Mouse (Mus musculus) embryonic facial prominence, embryonic 13.5 days (tissue): ENCODE measurements at regions not wholly inside any gene's neighbourhood (a gene's known extent, or its start where the extent isn't known, plus 50 kb on each side); places are given as distances from the start of the nearest gene placed in this dataset.

Experiments
- ATAC-seq: fragments of 200-750 bp; cut with Nextera tagmentation; 2 replicates; pipeline ENCODE4 v1.8.0; 2017; ENCODE audit warnings: low read depth; ENCODE audit not compliant: insufficient number of reproducible peaks, insufficient read depth, low FRiP score, low TSS enrichment
- H3K27ac ChIP-seq: fragments of 300-500 bp; sonication (generic); 2 replicates; pipeline ENCODE4 v1.5.1; 2015; ENCODE audit warnings: moderate library complexity, mild to moderate bottlenecking, inconsistent platforms
- H3K27me3 ChIP-seq: fragments of 300-500 bp; sonication (generic); 2 replicates; pipeline ENCODE4 v1.6.1; 2015; ENCODE audit warnings: mild to moderate bottlenecking, inconsistent platforms
- H3K36me3 ChIP-seq: fragments of 300-500 bp; sonication (generic); 2 replicates; pipeline ENCODE4 v1.6.1; 2015; ENCODE audit warnings: mild to moderate bottlenecking, inconsistent platforms
- H3K4me1 ChIP-seq: fragments of 300-500 bp; sonication (generic); 2 replicates; pipeline ENCODE4 v1.6.1; 2015; ENCODE audit warnings: inconsistent platforms
- H3K4me2 ChIP-seq: fragments of 300-500 bp; sonication (generic); 2 replicates; pipeline ENCODE4 v1.6.1; 2015; ENCODE audit warnings: moderate library complexity, mild to moderate bottlenecking, inconsistent platforms
- H3K4me3 ChIP-seq: fragments of 300-500 bp; sonication (generic); 2 replicates; pipeline ENCODE4 v1.5.1; 2015; ENCODE audit warnings: mild to moderate bottlenecking, inconsistent platforms
- H3K9ac ChIP-seq: fragments of 300-500 bp; sonication (generic); 2 replicates; pipeline ENCODE4 v1.6.1; 2015; ENCODE audit warnings: mild to moderate bottlenecking, inconsistent platforms
- H3K9me3 ChIP-seq: fragments of 300-500 bp; sonication (generic); 2 replicates; pipeline ENCODE4 v1.6.1; 2016; ENCODE audit warnings: inconsistent platforms
- WGBS: fragments of 180-500 bp; shearing (Covaris S2); methylation state at CpG from one replicate; pipeline ENCODE4 v1.1.7; 2015; ENCODE audit warnings: mixed read lengths; 5-methylcytosine and 5-hydroxymethylcytosine counted together

DNA sequence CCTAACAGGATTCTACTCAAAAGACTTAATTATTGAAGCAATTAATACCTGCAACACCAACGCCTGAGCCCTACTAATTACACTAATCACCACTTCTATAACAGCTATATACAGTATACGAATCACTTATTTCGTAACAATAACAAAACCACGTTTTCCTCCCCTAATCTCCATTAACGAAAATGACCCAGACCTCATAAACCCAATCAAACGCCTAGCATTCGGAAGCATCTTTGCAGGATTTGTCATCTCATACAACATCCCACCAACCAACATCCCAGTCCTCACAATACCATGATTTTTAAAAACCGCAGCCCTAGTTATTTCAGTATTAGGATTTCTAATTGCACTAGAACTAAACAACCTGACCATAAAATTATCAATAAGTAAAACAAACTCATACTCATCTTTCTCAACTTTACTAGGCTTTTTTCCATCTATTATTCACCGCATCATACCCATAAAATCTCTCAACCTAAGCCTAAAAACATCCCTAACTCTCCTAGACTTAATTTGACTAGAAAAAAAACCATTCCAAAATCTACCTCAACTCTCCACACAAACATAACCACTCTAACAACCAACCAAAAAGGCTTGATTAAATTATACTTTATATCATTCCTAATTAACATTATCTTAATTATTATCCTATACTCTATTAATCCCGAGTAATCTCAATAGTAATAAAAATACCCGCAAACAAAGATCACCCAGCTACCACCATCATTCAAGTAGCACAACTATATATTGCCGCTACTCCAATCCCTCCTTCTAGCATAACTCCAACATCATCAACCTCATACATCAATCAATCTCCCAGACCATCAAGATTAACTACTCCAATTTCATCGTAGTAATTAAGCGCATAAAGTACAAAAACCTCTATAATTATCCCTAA is 830.9 kb upstream of the Tyrp1 start:
- H3K27ac ChIP-seq: no peak overlapping the region
- no peak overlapping the region for H3K9ac ChIP-seq
- H3K4me1 ChIP-seq: no peaks in the 10 kb centered on the region
- no peaks in the 10 kb centered on the region for H3K36me3 ChIP-seq
- H3K4me2 ChIP-seq: no peak overlapping the region
- ATAC-seq: peak; percentile 100
- H3K9me3 ChIP-seq: no peaks in the 10 kb centered on the region
- H3K4me3 ChIP-seq: no peak overlapping the region
- 89% methylated on average over 14 of the region's 14 CpGs for WGBS
- H3K27me3 ChIP-seq: no peaks in the 10 kb centered on the region

- no peak overlapping the region for H3K4me2 ChIP-seq
- no peaks in the 10 kb centered on the region for H3K4me1 ChIP-seq
- H3K9ac ChIP-seq: no peak overlapping the region
- no peak overlapping the region for H3K27ac ChIP-seq
- H3K4me3 ChIP-seq: no peak overlapping the region
- WGBS: 85% methylated on average over 13 of the region's 13 CpGs
- no peaks in the 10 kb centered on the region for H3K9me3 ChIP-seq
- no peaks in the 10 kb centered on the region for H3K36me3 ChIP-seq
- no peaks in the 10 kb centered on the region for H3K27me3 ChIP-seq
- peak; percentile 92 for ATAC-seq
Observed at GRCm38 (mm10) chr4:80003636-80004365, 830.1 kb upstream of the Tyrp1 start.

GRCm38 (mm10) chr4:80004366-80004700 is 829.6 kb upstream of the Tyrp1 start:
- H3K9me3 ChIP-seq: no peaks in the 10 kb centered on the region
- H3K4me1 ChIP-seq: no peaks in the 10 kb centered on the region
- no peak overlapping the region for H3K27ac ChIP-seq
- no peaks in the 10 kb centered on the region for H3K36me3 ChIP-seq
- H3K4me2 ChIP-seq: no peak overlapping the region
- WGBS: 86% methylated on average over 4 of the region's 4 CpGs
- no peak for ATAC-seq
- H3K9ac ChIP-seq: no peak overlapping the region
- no peaks in the 10 kb centered on the region for H3K27me3 ChIP-seq
- no peak overlapping the region for H3K4me3 ChIP-seq

DNA sequence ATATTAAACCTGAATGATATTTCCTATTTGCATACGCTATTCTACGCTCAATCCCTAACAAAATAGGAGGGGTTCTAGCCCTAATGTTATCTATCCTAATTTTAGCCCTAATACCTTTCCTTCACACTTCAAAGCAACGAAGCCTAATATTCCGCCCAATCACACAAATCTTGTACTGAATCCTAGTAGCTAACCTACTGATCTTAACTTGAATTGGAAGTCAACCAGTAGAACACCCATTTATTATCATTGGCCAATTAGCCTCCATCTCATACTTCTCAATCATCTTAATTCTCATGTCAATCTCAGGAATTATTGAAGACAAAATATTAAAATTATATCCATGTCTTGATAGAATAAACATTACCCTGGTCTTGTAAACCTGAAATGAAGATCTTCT is 829.1 kb upstream of the Tyrp1 start:
- Histone ChIP-seq H3K9me3 (no peaks in the 10 kb centered on the region), H3K36me3 (no peaks in the 10 kb centered on the region), H3K27me3 (no peaks in the 10 kb centered on the region), H3K4me1 (no peaks in the 10 kb centered on the region), H3K27ac (no peak overlapping the region), H3K4me3 (no peak overlapping the region), H3K4me2 (no peak overlapping the region), H3K9ac (no peak overlapping the region)
- WGBS: 99% methylated on average over 4 of the region's 4 CpGs
- no peak for ATAC-seq

DNA sequence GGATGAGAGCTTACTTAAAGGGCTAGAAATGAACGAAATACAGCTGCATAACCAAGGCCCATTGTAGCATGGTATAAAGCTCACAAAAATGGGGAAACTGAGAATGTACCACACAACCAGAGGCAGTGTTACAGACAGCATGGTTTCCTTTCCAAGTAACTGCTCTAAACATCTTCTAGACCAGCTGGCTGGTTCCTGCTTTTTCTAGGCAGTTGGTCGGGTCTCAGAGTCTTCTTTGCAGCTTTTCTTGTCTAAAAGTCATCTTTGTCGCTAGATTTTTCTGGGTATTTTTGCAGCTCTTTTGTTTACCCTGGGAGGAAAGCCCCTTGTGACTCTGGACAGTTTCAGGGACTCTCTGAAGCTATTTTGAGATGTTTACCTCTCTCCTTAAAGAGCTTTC is 806.0 kb upstream of the Tyrp1 start:
- Histone ChIP-seq H3K9ac (no peak overlapping the region), H3K27me3 (no peaks in the 10 kb centered on the region)

DNA sequence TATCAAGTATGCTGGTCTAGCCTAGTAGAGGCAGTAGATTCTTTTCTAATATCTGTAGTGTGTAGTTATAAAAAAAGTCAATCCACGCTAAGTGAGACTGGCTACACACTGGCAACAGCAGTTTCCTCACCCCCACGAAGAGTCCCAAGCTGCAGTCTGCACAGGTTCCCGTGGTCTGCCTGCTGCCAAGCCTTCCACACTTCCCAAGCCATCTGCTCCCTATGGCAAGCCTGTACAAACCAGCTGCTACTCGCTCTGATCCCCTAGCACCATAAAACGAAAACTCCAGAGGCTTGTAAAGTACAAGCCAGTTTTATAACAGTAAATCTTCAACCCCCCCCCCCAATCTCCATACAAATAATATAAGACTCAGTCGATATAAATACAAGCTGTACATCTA is 786.0 kb upstream of the Tyrp1 start:
- H3K9me3 ChIP-seq: no peaks in the 10 kb centered on the region
- 81% methylated on average over 6 of the region's 6 CpGs for WGBS
- H3K36me3 ChIP-seq: no peaks in the 10 kb centered on the region
- ATAC-seq: no peak
- no peak overlapping the region for H3K4me3 ChIP-seq
- H3K4me2 ChIP-seq: no peak overlapping the region
- no peaks in the 10 kb centered on the region for H3K27me3 ChIP-seq
- no peaks in the 10 kb centered on the region for H3K4me1 ChIP-seq
- H3K9ac ChIP-seq: no peak overlapping the region
- no peak overlapping the region for H3K27ac ChIP-seq

More for the DNA sequence above, 806.0 kb upstream of the Tyrp1 start:
- Histone ChIP-seq H3K9me3 (no peaks in the 10 kb centered on the region), H3K36me3 (no peaks in the 10 kb centered on the region), H3K4me1 (no peaks in the 10 kb centered on the region), H3K4me2 (no peak overlapping the region), H3K27ac (no peak overlapping the region), H3K4me3 (no peak overlapping the region)
- no peak for ATAC-seq
- WGBS: 66% methylated on average over 3 of the region's 3 CpGs
